Mouse (Mus musculus): ENCODE results near the gene Ggta1.

DNA sequence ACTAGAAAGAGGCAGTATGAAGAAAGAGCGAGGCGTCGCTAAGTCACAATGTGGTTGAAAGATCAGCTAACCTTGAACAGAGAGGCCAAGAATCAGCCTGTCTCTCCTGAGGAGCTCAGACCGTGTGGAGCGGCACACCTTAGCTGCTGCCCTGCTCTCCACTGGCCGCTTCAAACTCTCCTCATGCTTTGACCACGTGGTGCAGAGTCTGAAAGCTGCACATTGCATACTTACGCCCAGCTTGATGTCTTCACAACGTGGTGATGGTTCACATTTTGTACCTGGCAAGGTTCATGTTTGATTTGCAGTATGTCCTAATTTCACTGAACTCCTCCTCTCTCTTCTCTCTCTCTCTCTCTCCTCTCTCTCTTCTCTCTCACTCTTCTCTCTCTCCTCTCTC lies 83.7 kb downstream of the Ggta1 start:
- TF ChIP-seq CTCF (IDR thresholded peaks at IDR 0.05; ENCODE audit: extremely low read depth, insufficient read depth, insufficient read length, insufficient replicate concordance) (no peak), POLR2A (IDR thresholded peaks at IDR 0.05; ENCODE audit: low read depth, low read length) (no peak)
